In the genomic region with DNA sequence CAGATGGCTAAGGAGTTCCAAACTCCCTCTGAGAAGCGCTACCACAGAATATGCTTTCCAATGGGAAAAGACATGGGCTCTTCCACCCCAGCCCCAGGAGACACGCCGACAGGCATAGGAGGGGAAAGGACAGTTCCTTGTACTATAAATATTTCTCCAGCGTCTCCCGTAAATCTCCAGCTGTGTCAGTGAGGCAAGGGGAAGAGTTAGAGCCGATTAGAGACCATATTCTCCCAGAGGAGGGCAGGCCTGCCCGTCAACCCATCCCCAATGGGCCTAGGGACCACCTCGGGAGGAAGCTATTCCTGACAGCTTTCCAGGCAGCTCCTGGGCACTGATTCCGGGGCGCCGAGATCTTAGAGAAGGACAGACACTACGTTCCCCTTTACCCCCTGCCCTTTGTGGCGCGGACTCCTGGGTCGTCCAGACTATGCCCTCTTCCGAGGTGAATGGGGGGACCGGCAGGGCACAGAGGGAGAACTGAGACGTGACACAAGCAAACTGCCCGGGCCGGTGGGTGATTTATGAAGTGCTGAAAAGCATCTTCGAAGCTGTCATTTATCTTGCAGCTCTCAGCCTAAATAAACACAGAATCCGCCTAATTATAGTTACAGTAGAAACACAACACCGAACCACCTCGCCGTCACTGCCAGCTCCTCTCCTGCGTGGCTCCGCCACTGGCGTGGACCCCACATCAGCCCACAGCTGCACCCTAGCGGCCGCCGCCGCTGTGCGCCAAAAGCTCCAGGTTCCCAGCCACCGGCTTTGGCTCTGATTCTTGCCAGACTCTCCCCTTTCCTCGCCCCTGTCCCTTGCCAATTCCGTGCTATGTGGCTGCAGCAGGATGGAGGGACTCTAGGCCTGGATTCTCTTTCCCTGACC, we compare ENCODE assay signal across 8 mouse cellular contexts. TPM values are rescaled to one million over a fixed set of nuclear protein-coding genes. Genes with fewer than 3 reads are reported as not detected.
DNase-seq lines count a peak whose midpoint lies in the region; ATAC-seq and TF ChIP-seq lines count a peak whose summit lies in the region.

No protein-coding gene starts in this region.

- H3K9ac ChIP-seq in embryonic facial prominence, embryonic 15.5 days, result 0 out of 2 replicates have a peak overlapping the region, but pooled peaks have one; percentile 16
- H3K9ac ChIP-seq in heart, embryonic 14.5 days (ENCODE audit: low read length), result no peak overlapping the region; the same call in 1 of the 2 replicates
- peak overlapping the region; percentile 48; the same call in 1 of the 2 replicates for H3K9ac ChIP-seq in kidney, postnatal 0 days (ENCODE audit: low read depth, low read length)

- 9% methylated on average over 36 of the region's 36 CpGs for WGBS in embryonic facial prominence, embryonic 15.5 days
- WGBS in heart, embryonic 14.5 days, result 5% methylated on average over 36 of the region's 36 CpGs
- 4% methylated on average over 36 of the region's 36 CpGs for WGBS in kidney, postnatal 0 days

- no peaks in the 10 kb centered on the region for H3K9me3 ChIP-seq in embryonic facial prominence, embryonic 15.5 days (replicated peaks)
- H3K9me3 ChIP-seq in heart, embryonic 14.5 days (ENCODE audit: control insufficient read depth, low read length), result peaks cover 2% of the 10 kb centered on the region; the same call in 1 of the 2 replicates
- H3K9me3 ChIP-seq in kidney, postnatal 0 days (replicated peaks; ENCODE audit: low read length), result no peaks in the 10 kb centered on the region

- H3K27ac ChIP-seq in left cerebral cortex, adult 2 months, result no peak overlapping the region
- H3K27ac ChIP-seq in embryonic facial prominence, embryonic 15.5 days (replicated peaks), result no peak overlapping the region
- H3K27ac ChIP-seq in heart, embryonic 14.5 days (replicated peaks in 1 of 2; ENCODE audit: control insufficient read depth in 1 of 2, insufficient read depth in 1 of 2, low read depth in 2 of 2, low read length in 2 of 2), result no peak overlapping the region
- H3K27ac ChIP-seq in kidney, postnatal 0 days, result peak overlapping the region; percentile 83

- peaks cover 29% of the 10 kb centered on the region for H3K27me3 ChIP-seq in embryonic facial prominence, embryonic 15.5 days
- peaks cover 93% of the 10 kb centered on the region for H3K27me3 ChIP-seq in heart, embryonic 14.5 days (ENCODE audit: control insufficient read depth, insufficient read depth, low read length)
- H3K27me3 ChIP-seq in kidney, postnatal 0 days (ENCODE audit: insufficient read depth, low read length), result no peaks in the 10 kb centered on the region

- TF ChIP-seq CTCF in left cerebral cortex, adult 2 months (IDR thresholded peaks at IDR 0.05), result peak; percentile 62
- peak; percentile 89 for TF ChIP-seq CTCF in kidney, postnatal 0 days (IDR thresholded peaks at IDR 0.05; ENCODE audit: low read depth)

- DNase-seq in left cerebral cortex, adult 2 months (ENCODE audit: extremely low spot score in 1 of 2, low spot score in 2 of 2), result peak; percentile 35 to 46
- no peak for DNase-seq in left cerebral cortex, adult 8-10 months (ENCODE audit: low spot score in 2 of 2)
- DNase-seq in kidney, postnatal 0 days (ENCODE audit: low spot score), result peak; percentile 91
- peak; percentile 84 for DNase-seq in lung, postnatal 14 days
- peak; percentile 78 for DNase-seq in retina, embryonic 14.5 days (ENCODE audit: low spot score)
- peak; percentile 88 for DNase-seq in thymus, postnatal 4 days

- H3K4me3 ChIP-seq in left cerebral cortex, adult 2 months, result no peak overlapping the region
- H3K4me3 ChIP-seq in embryonic facial prominence, embryonic 15.5 days (replicated peaks), result peak overlapping the region; percentile 19
- peak overlapping the region; percentile 2 to 12; a peak in 1 of 4 replicates for H3K4me3 ChIP-seq in heart, embryonic 14.5 days (ENCODE audit: control insufficient read depth in 1 of 2, insufficient read depth in 1 of 2, low read depth in 1 of 2, low read length in 2 of 2)
- H3K4me3 ChIP-seq in kidney, postnatal 0 days (replicated peaks; ENCODE audit: low read depth, low read length), result no peak overlapping the region; the same call in 1 of the 2 replicates

- peak overlapping the region; percentile 41 for H3K4me2 ChIP-seq in embryonic facial prominence, embryonic 15.5 days (replicated peaks)
- H3K4me2 ChIP-seq in heart, embryonic 14.5 days (ENCODE audit: low read length), result peak overlapping the region; percentile 47
- H3K4me2 ChIP-seq in kidney, postnatal 0 days (ENCODE audit: low read length), result peak overlapping the region; percentile 48

- H3K4me1 ChIP-seq in embryonic facial prominence, embryonic 15.5 days, result peaks cover 30% of the 10 kb centered on the region
- peaks cover 5 to 10% of the 10 kb centered on the region in 2 experiments for H3K4me1 ChIP-seq in heart, embryonic 14.5 days (ENCODE audit: control insufficient read depth in 2 of 2, insufficient read depth in 2 of 2, low read length in 2 of 2)
- H3K4me1 ChIP-seq in kidney, postnatal 0 days (replicated peaks; ENCODE audit: insufficient read depth, low read length), result peaks cover 39% of the 10 kb centered on the region

- intact Hi-C loops in left cerebral cortex, adult 2 months (cut with DNase I), result no loop called here

- ATAC-seq in embryonic facial prominence, embryonic 15.5 days (ENCODE audit: insufficient number of reproducible peaks, low FRiP score, low TSS enrichment, low read depth), result 0 out of 2 replicates have a peak, but pooled peaks have one; percentile 49
- no peak for ATAC-seq in heart, embryonic 14.5 days (ENCODE audit: insufficient number of reproducible peaks, insufficient read depth, low FRiP score, low read depth)
- peak; percentile 48; the same call in 1 of the 2 replicates for ATAC-seq in kidney, postnatal 0 days (replicated peaks; ENCODE audit: low FRiP score, low read depth)

- H3K36me3 ChIP-seq in embryonic facial prominence, embryonic 15.5 days, result no peaks in the 10 kb centered on the region
- no peaks in the 10 kb centered on the region for H3K36me3 ChIP-seq in heart, embryonic 14.5 days (ENCODE audit: control insufficient read depth, insufficient read depth, low read length)
- no peaks in the 10 kb centered on the region for H3K36me3 ChIP-seq in kidney, postnatal 0 days (ENCODE audit: insufficient read depth, low read length)

RNA-seq across cellular contexts. Expression of a gene that starts 41.9 kb away (rescaled TPM):
- not detected for total RNA-seq in left cerebral cortex, adult 2 months (2021)
- not detected for total RNA-seq in left cerebral cortex, adult 8-10 months (2022)
- not detected in 2 replicates for polyA plus RNA-seq in embryonic facial prominence, embryonic 15.5 days (2015; fragmentation: Nextera tagmentation; extraction: Ambion mirVana)
- 0.09 TPM in 1 of 2 replicates, not detected in the other for polyA plus RNA-seq in heart, embryonic 14.5 days (2014; fragmentation: Nextera tagmentation; extraction: Ambion mirVana)
- polyA plus RNA-seq in kidney, postnatal 0 days (2015; fragmentation: Nextera tagmentation; extraction: Ambion mirVana), result 0.13 and 0.37 TPM in 2 replicates

RNA-seq across cellular contexts. Expression of a gene that starts 57.0 kb away (rescaled TPM):
- total RNA-seq in left cerebral cortex, adult 2 months (2021), result 1 to 10 TPM; 1.8 to 2.0 TPM
- total RNA-seq in left cerebral cortex, adult 8-10 months (2022), result 1 to 10 TPM; 2.2 to 2.5 (median 2.3) TPM
- 2.0 and 2.3 TPM in 2 replicates for polyA plus RNA-seq in embryonic facial prominence, embryonic 15.5 days (2015; fragmentation: Nextera tagmentation; extraction: Ambion mirVana)
- 0.23 TPM in 1 of 2 replicates, not detected in the other for polyA plus RNA-seq in heart, embryonic 14.5 days (2014; fragmentation: Nextera tagmentation; extraction: Ambion mirVana)
- 7.6 and 8.7 TPM in 2 replicates for polyA plus RNA-seq in kidney, postnatal 0 days (2015; fragmentation: Nextera tagmentation; extraction: Ambion mirVana)

RNA-seq across cellular contexts. Expression of a gene that starts 57.1 kb away (rescaled TPM):
- total RNA-seq in left cerebral cortex, adult 2 months (2021), result not detected
- total RNA-seq in left cerebral cortex, adult 8-10 months (2022), result not detected
- 1.1 and 1.4 TPM in 2 replicates for polyA plus RNA-seq in embryonic facial prominence, embryonic 15.5 days (2015; fragmentation: Nextera tagmentation; extraction: Ambion mirVana)
- polyA plus RNA-seq in heart, embryonic 14.5 days (2014; fragmentation: Nextera tagmentation; extraction: Ambion mirVana), result 2.0 and 2.9 TPM in 2 replicates
- polyA plus RNA-seq in kidney, postnatal 0 days (2015; fragmentation: Nextera tagmentation; extraction: Ambion mirVana), result 38.0 and 42.3 TPM in 2 replicates

Comparison
In these comparisons a context has a peak if more than half of its experiments do, and no peak if none do; other contexts are left out.
1. DNase-seq: peak in left cerebral cortex, adult 2 months (2 of 2), kidney, postnatal 0 days (single experiment), lung, postnatal 14 days (single experiment), retina, embryonic 14.5 days (single experiment) and thymus, postnatal 4 days (single experiment); none in left cerebral cortex, adult 8-10 months (0 of 2).
2. H3K4me3 ChIP-seq: peak in embryonic facial prominence, embryonic 15.5 days (single experiment) and heart, embryonic 14.5 days (2 of 2); none in left cerebral cortex, adult 2 months (single experiment) and kidney, postnatal 0 days (single experiment).
3. RNA of a gene that starts 57.1 kb away (polyA plus RNA-seq): 38.0 to 42.3 TPM in kidney, postnatal 0 days; 2.0 to 2.9 TPM in heart, embryonic 14.5 days and 1.1 to 1.4 TPM in embryonic facial prominence, embryonic 15.5 days; every median in the first group is over 10 times any median in the second.
4. Peak in every context shown above with its lines, with median percentiles within 50 percentile points of each other: H3K4me2 ChIP-seq.